Mouse (Mus musculus) spleen, adult 10 weeks (tissue): ENCODE measurements around the gene Fam83b. TPM values are rescaled to one million over a fixed set of nuclear protein-coding genes. Genes with fewer than 3 reads are reported as not detected.

Experiments used
- polyA plus RNA-seq: library from polyadenylated mRNA; stranded (reverse); fragments of 350-450 nt; fragmentation: Illumina TruSeq; extraction: RNeasy Lipid Tissue Mini Kit (QIAGEN cat#74804); gene quantifications from one replicate; pipeline ENCODE4 v1.2.3, GENCODE M21; 2015; ENCODE audit warnings: low replicate concordance; ENCODE audit not compliant: insufficient read depth

Fam83b gene
- 0.08 TPM for polyA plus RNA-seq

DNA sequence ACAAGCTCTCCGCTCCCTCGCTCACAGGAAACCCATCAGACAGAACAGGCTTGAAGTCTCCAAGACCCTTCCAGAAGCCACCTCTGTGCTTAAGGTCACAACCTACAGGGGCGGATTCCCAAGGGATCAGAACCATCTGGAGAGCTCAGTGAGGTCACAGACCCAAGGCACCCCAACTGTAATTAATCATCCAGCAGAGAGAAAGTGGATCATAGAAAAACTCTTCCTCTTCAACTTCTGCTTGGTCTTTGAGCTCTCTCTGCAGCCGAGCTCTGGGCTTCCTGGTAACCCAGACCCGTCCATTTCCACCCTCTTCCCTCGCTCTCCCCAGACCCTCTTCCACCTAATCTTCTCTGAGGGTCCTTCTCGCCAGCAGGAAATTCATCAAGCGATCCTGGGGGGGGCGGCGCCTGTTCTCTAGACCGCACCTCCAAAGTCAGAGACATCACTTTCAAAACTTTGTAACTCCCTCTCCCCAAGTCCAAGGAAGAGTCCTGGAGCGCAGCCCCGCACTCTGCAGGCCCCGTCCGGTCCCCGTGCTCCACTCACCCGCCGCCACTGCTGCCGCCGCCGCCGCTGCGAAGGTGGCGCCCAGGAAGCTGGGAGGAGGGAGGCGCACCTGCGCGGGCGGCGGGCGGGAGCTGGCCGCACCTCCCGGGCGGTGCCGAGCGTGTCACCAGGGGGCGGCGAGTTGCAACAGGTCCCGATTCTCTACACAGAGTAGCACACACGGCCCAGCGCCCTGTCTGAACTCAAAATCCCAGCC, at the start of gene Fam83b:
TSS of gene Fam83b (minus strand) at position 602 of the 766 bp plus-strand sequence.

Other genes starting within 250 kb of the Fam83b start
- gene Hcrtr2, start 243.3 kb downstream of the Fam83b start, polyA plus RNA-seq: 1.9 TPM